ENCODE assay signal across 7 mouse cellular contexts in the genomic region with DNA sequence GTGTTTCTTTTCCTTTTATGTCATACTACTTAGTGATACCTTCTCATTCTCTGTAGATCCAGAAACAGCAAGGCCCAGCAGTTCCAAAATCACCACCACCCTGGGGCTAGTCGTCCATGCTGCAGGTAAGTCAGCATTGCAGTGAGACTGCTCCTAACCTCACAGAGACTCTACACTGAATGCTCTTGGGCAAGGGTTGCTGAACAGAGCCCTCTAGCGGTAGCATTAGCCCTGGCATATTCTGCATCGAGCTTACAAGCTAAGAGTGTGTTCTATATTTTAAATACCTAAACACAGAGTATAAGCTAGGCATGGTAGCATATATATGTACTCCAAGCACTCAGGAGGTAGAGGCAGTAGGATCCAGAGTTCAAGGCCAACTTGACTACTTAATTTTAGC. TPM values are rescaled to one million over a fixed set of nuclear protein-coding genes. Genes with fewer than 3 reads are reported as not detected.
DNase-seq lines count a peak whose midpoint lies in the region; ATAC-seq and TF ChIP-seq lines count a peak whose summit lies in the region.

No protein-coding gene starts in this region.

- H3K4me2 ChIP-seq in embryonic facial prominence, embryonic 11.5 days (ENCODE audit: low read depth, low read length): no peak overlapping the region
- no peak overlapping the region for H3K4me2 ChIP-seq in kidney, postnatal 0 days (ENCODE audit: low read length)
- no peak overlapping the region for H3K4me2 ChIP-seq in liver, embryonic 13.5 days

- peak; percentile 83 for TF ChIP-seq CTCF in kidney, postnatal 0 days (IDR thresholded peaks at IDR 0.05; ENCODE audit: low read depth)

- H3K9me3 ChIP-seq in embryonic facial prominence, embryonic 11.5 days (replicated peaks; ENCODE audit: control insufficient read depth, low read length): no peaks in the 10 kb centered on the region
- no peaks in the 10 kb centered on the region for H3K9me3 ChIP-seq in kidney, postnatal 0 days (replicated peaks; ENCODE audit: low read length)
- H3K9me3 ChIP-seq in liver, embryonic 13.5 days (replicated peaks): no peaks in the 10 kb centered on the region

- 22% methylated on average over 3 of the region's 3 CpGs for WGBS in embryonic facial prominence, embryonic 11.5 days
- WGBS in kidney, postnatal 0 days: 18% methylated on average over 3 of the region's 3 CpGs
- WGBS in liver, embryonic 13.5 days (ENCODE audit: insufficient replicate concordance): 12% methylated on average over 3 of the region's 3 CpGs

- no peaks in the 10 kb centered on the region for H3K4me1 ChIP-seq in embryonic facial prominence, embryonic 11.5 days (ENCODE audit: control insufficient read depth, insufficient read depth, low read length)
- no peaks in the 10 kb centered on the region for H3K4me1 ChIP-seq in kidney, postnatal 0 days (replicated peaks; ENCODE audit: insufficient read depth, low read length)
- no peaks in the 10 kb centered on the region for H3K4me1 ChIP-seq in liver, embryonic 13.5 days (replicated peaks)

- peak; percentile 69 for DNase-seq in urinary bladder, postnatal 14 days (ENCODE audit: low spot score)
- no peak for DNase-seq in urinary bladder, adult 18-20 months (ENCODE audit: low spot score in 2 of 2)
- DNase-seq in adrenal gland, postnatal 25 days: peak; percentile 31
- DNase-seq in embryonic facial prominence, embryonic 11.5 days (ENCODE audit: low spot score): peak; percentile 75
- peak; percentile 68 for DNase-seq in kidney, postnatal 0 days (ENCODE audit: low spot score)
- peak; percentile 33 for DNase-seq in liver, embryonic 13.5 days
- peak; percentile 67 to 74 for DNase-seq in right cerebral cortex, adult 2 months (ENCODE audit: low spot score in 2 of 2)

- H3K27ac ChIP-seq in embryonic facial prominence, embryonic 11.5 days (replicated peaks; ENCODE audit: low read depth, low read length): no peak overlapping the region
- H3K27ac ChIP-seq in kidney, postnatal 0 days: no peak overlapping the region
- H3K27ac ChIP-seq in liver, embryonic 13.5 days: no peak overlapping the region

- no peak overlapping the region for H3K9ac ChIP-seq in embryonic facial prominence, embryonic 11.5 days (replicated peaks; ENCODE audit: low read length)
- no peak overlapping the region for H3K9ac ChIP-seq in kidney, postnatal 0 days (ENCODE audit: low read depth, low read length)
- no peak overlapping the region for H3K9ac ChIP-seq in liver, embryonic 13.5 days

- no peak for ATAC-seq in embryonic facial prominence, embryonic 11.5 days (replicated peaks; ENCODE audit: insufficient number of reproducible peaks, low FRiP score, low TSS enrichment, low read depth)
- no peak for ATAC-seq in kidney, postnatal 0 days (replicated peaks; ENCODE audit: low FRiP score, low read depth)
- peak; percentile 66 for ATAC-seq in liver, embryonic 13.5 days (ENCODE audit: low read depth)

- H3K36me3 ChIP-seq in embryonic facial prominence, embryonic 11.5 days (replicated peaks; ENCODE audit: control insufficient read depth, insufficient read depth, low read depth, low read length): no peaks in the 10 kb centered on the region; the same call in 1 of the 2 replicates
- peaks cover 17% of the 10 kb centered on the region; the same call in 1 of the 2 replicates for H3K36me3 ChIP-seq in kidney, postnatal 0 days (ENCODE audit: insufficient read depth, low read length)
- peaks cover 48% of the 10 kb centered on the region for H3K36me3 ChIP-seq in liver, embryonic 13.5 days

- no peaks in the 10 kb centered on the region for H3K27me3 ChIP-seq in embryonic facial prominence, embryonic 11.5 days (ENCODE audit: control insufficient read depth, insufficient read depth, low read length)
- H3K27me3 ChIP-seq in kidney, postnatal 0 days (ENCODE audit: insufficient read depth, low read length): no peaks in the 10 kb centered on the region
- H3K27me3 ChIP-seq in liver, embryonic 13.5 days: no peaks in the 10 kb centered on the region

- no peak overlapping the region for H3K4me3 ChIP-seq in embryonic facial prominence, embryonic 11.5 days (ENCODE audit: low read depth, low read length)
- no peak overlapping the region for H3K4me3 ChIP-seq in kidney, postnatal 0 days (replicated peaks; ENCODE audit: low read depth, low read length)
- H3K4me3 ChIP-seq in liver, embryonic 13.5 days (replicated peaks): no peak overlapping the region

RNA-seq across cellular contexts. Expression of a gene that starts 19.2 kb away (rescaled TPM):
- not detected in 2 replicates for total RNA-seq in adrenal gland, postnatal 25 days (2021)
- 0.67 and 1.8 TPM in 2 replicates for polyA plus RNA-seq in embryonic facial prominence, embryonic 11.5 days (2014; fragmentation: Nextera tagmentation; extraction: Ambion mirVana)
- 3.5 and 4.0 TPM in 2 replicates for polyA plus RNA-seq in kidney, postnatal 0 days (2015; fragmentation: Nextera tagmentation; extraction: Ambion mirVana)
- 0.14 and 0.35 TPM in 2 replicates for polyA plus RNA-seq in liver, embryonic 13.5 days (2015; fragmentation: Nextera tagmentation; extraction: Ambion mirVana)

RNA-seq across cellular contexts. Expression of a gene that starts 29.0 kb away (rescaled TPM):
- total RNA-seq in adrenal gland, postnatal 25 days (2021): 46.9 and 50.2 TPM in 2 replicates
- 328 and 341 TPM in 2 replicates for polyA plus RNA-seq in embryonic facial prominence, embryonic 11.5 days (2014; fragmentation: Nextera tagmentation; extraction: Ambion mirVana)
- 210 and 215 TPM in 2 replicates for polyA plus RNA-seq in kidney, postnatal 0 days (2015; fragmentation: Nextera tagmentation; extraction: Ambion mirVana)
- polyA plus RNA-seq in liver, embryonic 13.5 days (2015; fragmentation: Nextera tagmentation; extraction: Ambion mirVana): 170 and 193 TPM in 2 replicates

RNA-seq across cellular contexts. Expression of a gene that starts 29.5 kb away (rescaled TPM):
- 44.5 and 48.4 TPM in 2 replicates for total RNA-seq in adrenal gland, postnatal 25 days (2021)
- 24.0 and 26.6 TPM in 2 replicates for polyA plus RNA-seq in embryonic facial prominence, embryonic 11.5 days (2014; fragmentation: Nextera tagmentation; extraction: Ambion mirVana)
- polyA plus RNA-seq in kidney, postnatal 0 days (2015; fragmentation: Nextera tagmentation; extraction: Ambion mirVana): 21.1 and 21.2 TPM in 2 replicates
- 9.5 and 13.0 TPM in 2 replicates for polyA plus RNA-seq in liver, embryonic 13.5 days (2015; fragmentation: Nextera tagmentation; extraction: Ambion mirVana)

Comparison
In these comparisons a context has a peak if more than half of its experiments do, and no peak if none do; other contexts are left out.
1. DNase-seq: peak in urinary bladder, postnatal 14 days (single experiment), adrenal gland, postnatal 25 days (single experiment), embryonic facial prominence, embryonic 11.5 days (single experiment), kidney, postnatal 0 days (single experiment), liver, embryonic 13.5 days (single experiment) and right cerebral cortex, adult 2 months (2 of 2); none in urinary bladder, adult 18-20 months (0 of 2).